Mouse (Mus musculus) spleen, adult 2 months (tissue): ENCODE data around the gene Ifna4.
"Not testable (repeated sequence)": the region's sequence is repeated elsewhere in the genome, so short reads cannot be mapped to it uniquely, and the experiment has no call there.

Experiments
- CTCF ChIP-seq: fragments of 200-500 bp; IDR thresholded peaks from 2 replicates; pipeline ENCODE4 v1.5.1; 2011; ENCODE audit warnings: mild to moderate bottlenecking, inconsistent platforms; ENCODE audit not compliant: insufficient read depth, insufficient read length, insufficient replicate concordance; ENCODE audit errors: extremely low read depth
- POLR2A ChIP-seq: fragments of 200-500 bp; IDR thresholded peaks from 2 replicates; pipeline ENCODE4 v1.6.1; 2011; ENCODE audit warnings: low read depth, low read length, inconsistent platforms

- TF ChIP-seq POLR2A, CTCF: not testable (repeated sequence)
Observed at GRCm38 (mm10) chr4:88793936-88794675, 47.6 kb upstream of the Ifna4 start, which contains the start of gene Gm13275.
